Mouse (Mus musculus) spleen, embryonic (tissue): Measurements from ENCODE around the gene Igsf3.

Experiments
- CTCF ChIA-PET: fragments of 350-600 bp; sonication (Branson Sonifier 250); formaldehyde crosslinking; loops from one replicate; lab custom pipeline; 2022; lab: Charles Lee

The Igsf3 gene

GRCm38 (mm10) chr3:101443265-101443881, 66.5 kb downstream of the Igsf3 start:
- CTCF ChIA-PET, result no interaction called here

- CTCF ChIA-PET, result no interaction called here
These were observed 67.6 kb downstream of the Igsf3 start for GRCm38 (mm10) chr3:101444437-101444836.

GRCm38 (mm10) chr3:101447239-101447638, 70.4 kb downstream of the Igsf3 start:
- CTCF ChIA-PET, result no interaction called here

- CTCF ChIA-PET, result no interaction called here
These were observed 71.9 kb downstream of the Igsf3 start for GRCm38 (mm10) chr3:101448765-101449164.

GRCm38 (mm10) chr3:101450811-101451428, 74.0 kb downstream of the Igsf3 start:
- CTCF ChIA-PET, result no interaction called here

DNA sequence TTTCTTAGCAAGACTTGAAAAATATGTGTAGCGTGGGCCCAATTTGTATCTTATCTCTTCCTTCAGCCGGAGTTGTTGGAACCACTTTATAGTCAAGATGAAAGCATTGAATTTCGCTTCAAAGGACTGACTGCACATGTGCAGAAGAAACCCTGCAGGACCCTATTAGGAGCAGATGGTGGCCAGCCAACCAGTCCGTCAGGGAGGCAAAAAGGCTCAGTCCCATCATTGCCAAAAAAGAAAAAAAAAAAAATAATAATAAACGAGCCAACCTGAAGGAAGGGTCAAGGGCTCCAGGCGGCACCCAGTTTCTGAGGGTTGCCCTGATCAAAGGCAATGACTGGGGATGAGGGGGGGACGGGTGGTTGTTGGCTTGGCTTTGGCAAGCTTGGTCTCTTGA, 83.7 kb downstream of the Igsf3 start:
- CTCF ChIA-PET, result no interaction called here

DNA sequence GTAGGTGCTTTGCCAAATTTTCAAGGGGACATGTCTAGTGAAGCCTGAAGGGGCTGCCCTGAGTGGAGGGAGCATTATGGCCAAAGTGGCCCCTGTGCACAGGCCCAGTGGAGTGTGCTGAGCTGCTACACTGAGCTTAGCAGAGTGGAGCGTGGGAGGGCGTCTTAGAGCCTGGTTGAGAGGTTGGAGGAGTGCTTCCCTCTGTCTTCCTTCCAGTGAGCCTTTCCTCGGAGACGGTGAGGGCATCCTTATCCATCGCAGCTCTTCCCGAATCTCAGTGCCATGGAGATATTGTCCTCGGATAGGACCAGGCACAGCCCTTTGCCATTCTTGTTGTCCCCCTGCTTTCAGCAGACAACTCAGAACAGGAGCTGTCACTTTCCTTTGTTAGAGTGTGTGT, 84.2 kb downstream of the Igsf3 start:
- CTCF ChIA-PET, result no interaction called here

DNA sequence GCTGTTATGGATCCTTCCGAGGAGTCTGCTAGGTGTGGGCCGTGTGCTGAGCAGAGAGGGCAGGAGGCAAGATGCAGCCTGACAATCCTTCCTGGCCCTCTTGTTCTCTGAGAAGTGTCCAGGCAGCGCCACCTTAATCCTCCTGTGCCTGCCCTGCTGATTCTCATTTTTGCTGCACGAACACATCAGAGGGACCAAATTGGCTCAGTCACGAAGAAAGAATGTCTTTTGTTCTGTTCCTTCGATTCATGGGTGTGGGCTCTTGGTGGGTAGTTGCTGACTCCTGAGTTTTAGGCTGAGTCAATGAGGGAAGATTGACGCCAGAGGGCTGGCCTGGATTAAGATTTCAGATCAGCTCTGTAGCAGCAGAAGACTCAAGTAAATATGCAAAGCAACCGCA, 84.9 kb downstream of the Igsf3 start:
- CTCF ChIA-PET, result no interaction called here

GRCm38 (mm10) chr3:101462294-101462693, 85.4 kb downstream of the Igsf3 start:
- CTCF ChIA-PET, result no interaction called here

GRCm38 (mm10) chr3:101463491-101463890, 86.6 kb downstream of the Igsf3 start:
- CTCF ChIA-PET, result no interaction called here

GRCm38 (mm10) chr3:101469675-101470074, 92.8 kb downstream of the Igsf3 start:
- CTCF ChIA-PET, result interaction anchor here (0.7 kb wide), 1 partner anchor 415 kb away, joined by 3 read pairs; no protein-coding TSS in a partner anchor

DNA sequence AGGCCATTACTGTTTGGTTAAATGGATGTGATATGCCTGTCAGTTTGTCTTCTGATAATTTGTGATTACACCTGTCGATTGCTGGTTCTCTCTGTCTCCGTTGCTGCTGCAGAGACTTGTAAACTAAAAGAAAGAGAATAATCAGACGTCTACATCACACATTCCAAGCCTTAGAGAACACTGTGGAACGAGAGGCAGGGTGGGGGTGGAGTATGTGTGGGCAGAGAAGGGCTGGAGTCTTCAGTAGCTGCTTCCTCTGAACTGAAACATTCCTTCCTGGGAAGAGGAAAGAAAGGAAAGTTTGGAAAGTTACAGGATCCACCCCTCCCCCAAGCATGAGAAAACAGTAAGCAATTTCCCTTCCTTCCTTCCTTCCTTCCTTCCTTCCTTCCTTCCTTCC, 95.0 kb downstream of the Igsf3 start:
- CTCF ChIA-PET, result no interaction called here

- CTCF ChIA-PET, result no interaction called here
These were observed 105.1 kb downstream of the Igsf3 start for GRCm38 (mm10) chr3:101481951-101482350.

- CTCF ChIA-PET, result no interaction called here
These were observed 106.5 kb downstream of the Igsf3 start for GRCm38 (mm10) chr3:101483256-101483983.

GRCm38 (mm10) chr3:101486054-101486765, 109.3 kb downstream of the Igsf3 start:
- CTCF ChIA-PET, result no interaction called here

- CTCF ChIA-PET, result no interaction called here
These were observed 110.6 kb downstream of the Igsf3 start for GRCm38 (mm10) chr3:101487436-101487835.

DNA sequence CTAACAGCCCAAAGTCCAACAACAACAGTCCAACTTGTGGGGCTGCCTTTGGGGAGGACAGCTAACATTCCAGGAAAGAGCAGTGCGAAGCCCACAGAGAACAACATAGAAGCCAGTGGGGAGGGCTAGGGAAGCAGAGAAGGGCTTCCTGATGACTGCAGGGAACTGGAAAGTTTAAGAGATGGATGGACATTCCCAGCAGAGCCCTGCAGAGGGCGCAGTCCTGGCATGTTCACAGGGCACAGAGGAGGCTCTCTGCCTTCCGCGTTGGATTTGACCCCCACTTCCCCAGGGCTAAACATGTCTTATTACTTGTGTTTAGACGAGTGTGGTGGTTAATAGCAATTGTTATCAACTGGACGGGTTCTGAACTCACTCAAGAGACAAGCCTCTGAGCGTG, 111.3 kb downstream of the Igsf3 start:
- CTCF ChIA-PET, result no interaction called here

DNA sequence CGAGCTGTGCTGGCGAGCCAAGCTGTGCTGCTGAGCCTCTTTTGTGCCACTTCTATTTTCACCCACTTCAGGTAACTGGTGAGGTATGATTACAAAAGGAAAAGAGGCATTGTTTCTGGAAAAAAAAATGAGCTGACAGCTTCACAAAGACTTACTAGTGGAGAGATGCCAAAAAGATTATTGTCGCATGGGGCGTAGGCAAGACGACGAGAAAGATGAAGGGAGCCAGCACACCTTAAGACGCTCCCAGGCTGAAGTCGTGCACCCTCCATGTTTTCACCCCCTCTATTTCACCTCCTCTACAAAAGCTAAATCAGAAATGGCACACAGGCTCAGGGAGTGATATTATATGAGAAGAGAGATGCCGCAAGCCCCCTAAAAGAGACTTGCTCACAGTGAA, 113.6 kb downstream of the Igsf3 start:
- CTCF ChIA-PET, result no interaction called here

- CTCF ChIA-PET, result interaction anchor here (0.6 to 2.1 kb wide), 2 partner anchors 112 to 320 kb away, joined by 10 read pairs; no protein-coding TSS in a partner anchor
These were observed 116.0 kb downstream of the Igsf3 start for GRCm38 (mm10) chr3:101492908-101493307.

- CTCF ChIA-PET, result interaction anchor here (0.9 to 2.1 kb wide), 2 partner anchors 317 to 319 kb away, joined by 3 to 10 read pairs; no protein-coding TSS in a partner anchor
These were observed 117.1 kb downstream of the Igsf3 start for GRCm38 (mm10) chr3:101493937-101494459.

DNA sequence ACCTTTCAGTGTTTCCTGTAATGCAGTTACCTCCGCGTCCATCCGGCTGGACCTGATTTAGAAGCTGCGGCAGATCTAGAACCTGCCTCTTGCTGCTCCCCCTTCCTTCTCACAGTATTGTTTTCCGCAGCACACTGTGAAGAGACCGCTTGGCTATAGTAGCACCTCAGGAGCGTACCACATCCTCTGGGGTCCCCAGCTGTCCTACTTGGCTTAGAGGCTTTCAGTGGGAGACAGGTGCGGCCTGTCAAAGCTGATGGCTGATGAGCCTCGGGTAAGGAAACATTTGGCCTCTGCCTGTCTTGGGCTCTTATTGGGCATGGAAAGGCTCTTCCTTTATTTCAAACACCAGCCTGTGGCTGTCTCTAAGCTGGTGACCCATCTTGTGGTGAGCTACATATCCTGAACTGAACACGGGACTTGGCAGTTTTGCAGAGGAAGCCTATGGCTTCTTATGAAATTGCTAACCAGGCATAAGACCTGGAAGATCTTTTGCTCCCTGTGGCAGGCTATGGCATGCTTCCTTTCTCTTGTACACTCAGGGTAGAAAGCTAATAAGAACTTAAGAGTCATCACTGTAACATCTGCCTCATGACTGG, 120.6 kb downstream of the Igsf3 start:
- CTCF ChIA-PET, result no interaction called here
